Mouse (Mus musculus) inflammation-experienced regulatory T-cells, adult 6 months (primary cell): ENCODE data around the gene Ubxn11. TPM values are rescaled to one million over a fixed set of nuclear protein-coding genes. Genes with fewer than 3 reads are reported as not detected.

Experiments used
- ATAC-seq: one replicate; pipeline ENCODE4 v1.8.0; 2017
- polyA plus RNA-seq, 3 experiments: library from polyadenylated mRNA; unstranded; fragments of 100-300 nt; shearing (Covaris generic); gene quantifications; one replicate each; pipeline ENCODE4 v1.2.1; 2017

Gene Ubxn11
- polyA plus RNA-seq, 3 experiments from 2014 or later = 36.2 to 54.5 (median 36.5) TPM

- peak; percentile 27 for ATAC-seq
Observed at GRCm38 (mm10) chr4:134091225-134091529, 11.2 kb upstream of the Ubxn11 start.

- no peak for ATAC-seq
Observed at GRCm38 (mm10) chr4:134092382-134093288, 9.7 kb upstream of the Ubxn11 start.

GRCm38 (mm10) chr4:134094004-134094564 is 8.3 kb upstream of the Ubxn11 start:
- no peak for ATAC-seq

- peak; percentile 49 for ATAC-seq
Observed at GRCm38 (mm10) chr4:134094923-134095547, 7.3 kb upstream of the Ubxn11 start, which contains the start of gene Cd52. Cd52 (minus strand) TSS chr4:134095082.

- no peak for ATAC-seq
Observed at GRCm38 (mm10) chr4:134096120-134096519, 6.2 kb upstream of the Ubxn11 start.

GRCm38 (mm10) chr4:134097015-134097608 is 5.3 kb upstream of the Ubxn11 start:
- ATAC-seq = peak; percentile 61

- peak; percentile 68 for ATAC-seq
Observed at GRCm38 (mm10) chr4:134098628-134099027, 3.7 kb upstream of the Ubxn11 start.

- ATAC-seq = no peak
Observed at GRCm38 (mm10) chr4:134100245-134100644, 2.1 kb upstream of the Ubxn11 start.

GRCm38 (mm10) chr4:134102742-134103119 is 361 bp downstream of the Ubxn11 start:
- peak; percentile 7 for ATAC-seq

- peak; percentile 55 for ATAC-seq
Observed at GRCm38 (mm10) chr4:134106105-134106504, 3.7 kb downstream of the Ubxn11 start.

- ATAC-seq = no peak
Observed at GRCm38 (mm10) chr4:134107730-134108129, 5.4 kb downstream of the Ubxn11 start.

- ATAC-seq = no peak
Observed at GRCm38 (mm10) chr4:134108196-134108595, 5.8 kb downstream of the Ubxn11 start.

- no peak for ATAC-seq
Observed at GRCm38 (mm10) chr4:134110653-134111052, 8.3 kb downstream of the Ubxn11 start.

- no peak for ATAC-seq
Observed at GRCm38 (mm10) chr4:134112403-134112802, 10.0 kb downstream of the Ubxn11 start.

- ATAC-seq = no peak
Observed at GRCm38 (mm10) chr4:134113356-134113994, 11.1 kb downstream of the Ubxn11 start.

- no peak for ATAC-seq
Observed at GRCm38 (mm10) chr4:134114038-134114437, 11.7 kb downstream of the Ubxn11 start.

GRCm38 (mm10) chr4:134115215-134116144 is 13.1 kb downstream of the Ubxn11 start:
- no peak for ATAC-seq

GRCm38 (mm10) chr4:134116501-134116900 is 14.1 kb downstream of the Ubxn11 start:
- ATAC-seq = no peak

GRCm38 (mm10) chr4:134117012-134117411 is 14.6 kb downstream of the Ubxn11 start:
- ATAC-seq = peak; percentile 67

GRCm38 (mm10) chr4:134118126-134118800 is 15.9 kb downstream of the Ubxn11 start:
- peak; percentile 60 for ATAC-seq

GRCm38 (mm10) chr4:134119042-134119441 is 16.7 kb downstream of the Ubxn11 start:
- ATAC-seq = no peak
